Mouse (Mus musculus) erythroblast, embryonic 14.5 days (primary cell): Measurements from ENCODE around the gene Asic1.

ENCODE experiments used
- GATA1 ChIP-seq: IDR thresholded peaks from 2 replicates; pipeline ENCODE4 v1.6.1; 2012; ENCODE audit warnings: low read length, inconsistent platforms, mixed read lengths
- TAL1 ChIP-seq: IDR thresholded peaks from 3 replicates; pipeline ENCODE4 v1.6.1; 2012; ENCODE audit warnings: low read length, inconsistent platforms, mixed read lengths

DNA sequence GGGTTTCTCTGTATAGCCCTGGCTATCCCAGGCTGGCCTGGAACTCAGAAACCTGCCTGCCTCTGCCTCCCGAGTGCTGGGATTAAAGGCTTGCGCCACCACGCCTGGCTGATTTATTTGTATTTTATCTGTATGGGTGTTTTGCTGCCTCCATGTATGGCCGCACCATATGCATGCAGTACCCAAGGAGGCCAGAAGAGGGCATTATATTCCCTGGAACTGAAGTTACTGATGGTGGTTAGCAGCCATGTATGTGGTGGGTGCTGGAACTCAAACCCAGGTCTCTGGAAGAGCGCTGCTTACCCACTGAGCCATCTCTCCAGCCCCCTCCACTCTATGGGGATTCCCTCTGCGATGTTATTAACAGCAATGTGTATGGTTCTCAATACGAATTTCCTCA, 12.7 kb downstream of the Asic1 start:
- no peak for TF ChIP-seq GATA1
- no peak for TF ChIP-seq TAL1
